Mouse (Mus musculus) spleen, postnatal 0 days (tissue): ENCODE results near the gene Olfr1537. TPM values are rescaled to one million over a fixed set of nuclear protein-coding genes. Genes with fewer than 3 reads are reported as not detected.

Experiments used
- polyA plus RNA-seq: library from polyadenylated mRNA; unstranded; fragments of >200 nt; fragmentation: Nextera tagmentation; extraction: Ambion mirVana; gene quantifications from 2 replicates; pipeline ENCODE4 v1.2.1, GENCODE M21; 2015

The Olfr1537 gene
- polyA plus RNA-seq, result not detected in 2 replicates

DNA sequence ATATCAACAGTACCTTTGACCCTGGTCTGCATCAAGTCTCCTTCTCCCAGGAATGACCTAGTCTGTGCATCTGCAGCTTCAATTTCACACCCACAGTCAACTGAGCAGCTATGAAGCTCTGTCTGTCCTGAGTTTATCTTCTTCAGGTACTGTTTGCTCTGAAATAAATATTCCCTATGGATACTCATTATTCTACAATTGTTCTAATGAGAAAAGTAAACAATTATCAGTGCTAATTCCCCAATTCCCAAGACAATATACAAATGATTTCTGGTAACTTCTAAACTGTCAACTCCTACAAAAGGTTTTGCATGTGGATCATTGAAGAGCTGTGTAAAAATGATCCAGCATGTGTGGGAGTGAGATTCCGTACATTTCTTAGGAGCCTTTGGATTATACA is at the start of gene Olfr1537:
Gene Olfr1537 (minus strand): TSS at position 101 of the 400 bp plus-strand sequence.

GRCm38 (mm10) chr9:39276718-39277117 is 26.9 kb upstream of the Olfr1537 start, which contains the start of gene Olfr945:
TSS of gene Olfr945 (minus strand) at chr9:39276818.

GRCm38 (mm10) chr9:39201620-39202019 is 48.2 kb downstream of the Olfr1537 start, which contains the start of gene Olfr944:
TSS of gene Olfr944 (plus strand) at chr9:39201920.

Other genes starting within 250 kb of the Olfr1537 start
- gene Olfr146, start 226.6 kb downstream of the Olfr1537 start, polyA plus RNA-seq, result not detected in 2 replicates
- not detected in 2 replicates for gene Olfr937, start 185.0 kb downstream of the Olfr1537 start, polyA plus RNA-seq
- not detected in 2 replicates for gene Olfr938, start 171.1 kb downstream of the Olfr1537 start, polyA plus RNA-seq
- gene Olfr27, start 121.9 kb downstream of the Olfr1537 start, polyA plus RNA-seq, result not detected in 2 replicates
- not detected in 2 replicates for gene Olfr943, start 83.7 kb downstream of the Olfr1537 start, polyA plus RNA-seq
- gene Olfr944, start 48.1 kb downstream of the Olfr1537 start, polyA plus RNA-seq, result not detected in 2 replicates
- not detected in 2 replicates for gene Olfr945, start 26.8 kb upstream of the Olfr1537 start, polyA plus RNA-seq
- gene Olfr948, start 76.1 kb upstream of the Olfr1537 start, polyA plus RNA-seq, result not detected in 2 replicates
- gene Olfr951, start 137.4 kb upstream of the Olfr1537 start, polyA plus RNA-seq, result not detected in 2 replicates
- not detected in 2 replicates for gene Olfr952, start 177.2 kb upstream of the Olfr1537 start, polyA plus RNA-seq
- not detected in 2 replicates for gene Olfr954, start 206.7 kb upstream of the Olfr1537 start, polyA plus RNA-seq
- gene Olfr955, start 221.9 kb upstream of the Olfr1537 start, polyA plus RNA-seq, result not detected in 2 replicates
- not detected in 2 replicates for gene Olfr44, start 244.0 kb upstream of the Olfr1537 start, polyA plus RNA-seq